Mouse (Mus musculus) right cerebral cortex, adult 18-20 months (tissue): ENCODE results near the gene Etl4.
"Not testable (repeated sequence)": the region's sequence is repeated elsewhere in the genome, so short reads cannot be mapped to it uniquely, and the experiment has no call there.

Source experiments
- DNase-seq: peaks from one replicate; pipeline ENCODE4 v3.0.0; 2022; ENCODE audit warnings: mixed read lengths

Etl4 gene

DNA sequence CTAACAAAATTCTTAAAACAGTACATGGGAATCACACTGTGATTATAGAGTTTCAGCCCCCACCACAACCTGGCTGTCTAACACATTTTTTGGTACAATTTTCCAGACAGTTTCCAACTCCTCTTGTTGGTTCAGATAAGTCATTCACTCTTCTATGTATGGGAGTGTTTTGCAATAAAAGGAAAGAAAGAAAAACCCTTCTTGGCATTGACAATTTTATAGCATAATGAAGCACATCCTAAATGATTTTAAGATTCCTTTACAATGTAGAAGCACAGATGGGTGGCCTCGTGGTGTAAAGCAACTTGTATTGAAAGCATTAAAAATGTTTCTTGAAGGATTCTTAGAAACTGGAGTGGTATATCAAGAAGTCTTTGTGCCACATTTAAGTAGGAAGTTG, 415.4 kb downstream of the Etl4 start:
- DNase-seq, result peak; percentile 4

DNA sequence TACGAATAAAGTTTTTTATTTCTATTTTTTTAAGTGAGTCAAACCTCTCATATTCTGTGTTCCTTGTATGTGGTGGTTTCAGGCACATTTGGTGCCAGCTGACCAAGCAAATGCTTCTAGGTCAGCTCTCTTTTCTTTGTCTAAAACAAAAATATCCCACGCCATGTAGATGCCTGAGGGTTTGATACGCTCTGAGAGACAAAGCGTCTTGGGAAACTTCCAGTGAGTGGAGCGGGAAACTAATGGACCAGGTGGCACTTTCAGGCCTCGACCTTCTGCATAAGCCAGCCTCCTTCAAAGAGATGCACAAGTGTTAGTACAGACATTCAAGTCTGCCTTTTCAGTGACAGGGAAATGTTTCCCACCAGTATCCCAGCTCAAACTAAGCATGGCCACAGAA, 426.6 kb downstream of the Etl4 start:
- DNase-seq, result no peak

DNA sequence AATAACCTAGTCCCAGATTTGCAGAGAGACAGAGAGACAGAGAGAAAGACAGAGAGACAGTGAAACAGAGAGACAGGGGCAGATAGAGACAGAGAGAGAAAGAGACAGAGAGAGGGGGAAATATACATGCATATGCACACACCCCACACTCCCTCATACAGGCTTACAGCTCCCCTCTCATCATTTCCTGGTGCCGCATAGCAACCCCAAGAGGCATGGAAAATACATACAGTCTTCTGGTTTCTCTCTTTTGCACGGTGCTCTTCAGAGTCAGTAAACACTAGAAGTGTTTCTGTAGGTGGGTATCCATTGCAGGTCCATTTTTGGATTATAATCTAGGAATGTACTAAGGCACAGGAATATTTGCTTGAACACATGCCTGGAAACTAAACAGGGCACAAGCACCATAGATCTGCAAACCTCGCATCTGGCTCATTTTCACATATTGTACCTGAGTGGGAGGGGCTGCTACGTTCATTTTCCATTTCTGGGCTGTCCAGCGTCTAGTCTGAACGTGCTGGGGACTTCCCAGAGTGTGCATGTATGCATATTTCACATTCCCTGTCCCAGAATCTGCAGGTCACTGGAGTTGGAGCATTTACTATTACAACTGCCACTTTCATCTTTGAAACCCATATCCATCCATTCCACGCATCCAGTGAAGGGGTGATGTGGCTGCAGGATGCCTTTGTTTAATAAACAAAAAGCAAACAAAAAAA, 429.6 kb downstream of the Etl4 start:
- DNase-seq, result no peak

DNA sequence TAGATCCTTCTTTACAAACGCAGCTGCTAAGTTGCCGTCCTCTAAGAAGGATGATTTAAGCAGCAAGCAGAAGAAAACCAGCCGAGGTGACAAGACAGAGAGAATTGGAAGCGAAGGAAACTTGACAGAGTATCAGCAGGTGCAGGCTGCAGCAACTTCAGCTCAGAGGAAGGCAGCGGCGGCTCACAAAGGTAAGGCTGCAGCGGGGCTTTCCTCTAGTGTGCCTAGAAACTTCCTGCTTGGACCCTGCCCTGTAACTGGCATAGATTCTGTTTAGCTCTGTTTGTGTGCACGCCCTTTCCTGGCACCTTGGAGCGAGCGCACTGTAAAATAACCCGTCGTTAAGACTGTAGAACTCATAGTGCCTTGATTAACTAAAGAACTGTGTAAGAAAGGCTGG, 430.3 kb downstream of the Etl4 start:
- DNase-seq, result no peak

DNA sequence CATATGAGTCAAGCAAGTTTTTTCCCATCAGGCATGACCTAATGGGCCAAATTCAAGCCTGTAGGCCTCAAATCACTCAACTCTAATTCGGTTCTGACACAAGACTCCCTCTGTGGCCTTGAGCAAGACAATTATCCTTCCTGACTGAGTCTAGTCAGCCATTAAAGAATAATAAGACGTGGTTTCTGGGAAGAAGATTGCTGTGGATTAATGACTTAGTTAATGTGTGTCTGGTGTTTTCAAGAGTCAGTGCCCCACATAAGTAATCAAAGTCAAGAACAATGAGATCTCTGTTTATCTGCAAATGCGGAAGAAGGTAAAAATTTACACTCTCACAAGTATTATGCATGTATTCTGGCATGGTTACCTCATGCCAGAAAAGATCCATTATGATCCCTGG, 437.3 kb downstream of the Etl4 start:
- no peak for DNase-seq

DNA sequence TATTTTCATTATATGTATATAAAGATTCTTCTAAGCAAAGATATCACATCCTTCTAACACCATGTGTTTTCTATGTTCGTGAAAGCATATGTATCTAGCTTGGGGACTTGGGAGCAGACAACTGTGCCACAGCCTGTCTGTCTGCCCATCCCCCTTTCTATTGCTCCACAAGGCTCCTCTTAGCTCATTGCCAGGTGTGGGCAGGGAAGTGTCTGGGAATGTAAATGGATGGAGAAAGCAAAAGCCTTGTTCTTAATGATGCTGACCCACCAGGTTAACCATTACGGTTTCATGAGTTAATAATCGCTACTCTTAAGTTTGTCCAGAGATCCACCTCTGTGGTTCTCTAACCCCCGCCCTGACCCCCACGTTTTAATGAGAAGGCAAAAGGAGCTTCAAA, 439.7 kb downstream of the Etl4 start:
- DNase-seq, result no peak

DNA sequence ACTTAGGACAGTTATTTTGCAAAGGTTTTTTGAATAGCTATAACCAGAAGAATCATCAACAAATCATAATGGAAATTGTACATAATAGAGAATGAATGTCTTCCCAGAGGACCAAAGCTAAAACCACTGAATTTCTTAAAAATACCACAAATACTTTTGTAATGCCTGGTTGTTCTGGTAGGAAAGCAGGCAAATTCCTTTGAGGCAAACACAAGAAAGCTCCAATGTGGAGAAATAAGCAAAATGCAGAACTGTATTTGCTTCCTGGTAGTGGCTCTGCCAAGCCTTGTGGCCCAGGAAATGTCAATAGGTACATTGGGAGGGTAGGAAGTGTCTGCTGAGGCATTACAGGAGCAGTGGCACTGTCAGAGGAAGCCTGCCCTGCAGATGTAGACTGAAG, 443.2 kb downstream of the Etl4 start:
- DNase-seq, result no peak

DNA sequence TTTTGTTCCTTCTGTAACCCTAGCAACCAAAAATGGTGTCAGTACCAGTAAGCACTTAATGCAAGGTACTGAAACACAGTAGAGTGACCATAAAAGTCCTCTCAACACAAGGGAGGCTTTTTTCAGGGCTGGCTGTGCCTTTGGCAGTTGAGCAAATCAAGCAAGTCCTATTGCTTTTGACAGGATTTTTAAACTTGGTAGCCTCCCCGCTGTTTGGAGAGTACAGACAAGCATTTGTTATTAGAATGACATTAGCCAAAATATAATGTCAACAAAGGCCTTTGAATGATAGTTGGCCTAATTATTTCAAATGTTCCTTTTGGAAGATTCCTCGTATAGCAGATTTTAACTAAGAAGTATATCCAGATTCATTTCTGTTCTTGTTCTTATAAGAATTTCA, 467.4 kb downstream of the Etl4 start:
- no peak for DNase-seq

DNA sequence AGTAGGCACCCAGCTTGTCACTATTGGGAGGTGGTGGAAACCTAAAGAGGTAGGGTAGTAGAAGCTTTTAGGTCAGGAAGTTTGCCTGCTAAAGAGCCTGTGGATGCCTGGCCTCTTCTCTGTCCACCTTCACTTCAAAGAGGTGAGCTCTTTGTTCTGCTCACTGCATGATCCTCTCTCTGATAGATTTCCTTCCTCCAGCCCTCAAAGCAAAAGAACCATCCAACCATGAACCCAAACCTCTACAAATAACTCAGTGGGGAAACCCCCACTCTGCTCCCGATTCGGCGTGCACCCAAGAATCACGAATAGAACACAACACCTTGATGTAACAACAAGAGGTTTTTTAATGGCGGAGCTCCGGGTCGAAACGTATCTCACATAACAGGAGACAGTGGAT, 471.3 kb downstream of the Etl4 start:
- DNase-seq, result not testable (repeated sequence)

DNA sequence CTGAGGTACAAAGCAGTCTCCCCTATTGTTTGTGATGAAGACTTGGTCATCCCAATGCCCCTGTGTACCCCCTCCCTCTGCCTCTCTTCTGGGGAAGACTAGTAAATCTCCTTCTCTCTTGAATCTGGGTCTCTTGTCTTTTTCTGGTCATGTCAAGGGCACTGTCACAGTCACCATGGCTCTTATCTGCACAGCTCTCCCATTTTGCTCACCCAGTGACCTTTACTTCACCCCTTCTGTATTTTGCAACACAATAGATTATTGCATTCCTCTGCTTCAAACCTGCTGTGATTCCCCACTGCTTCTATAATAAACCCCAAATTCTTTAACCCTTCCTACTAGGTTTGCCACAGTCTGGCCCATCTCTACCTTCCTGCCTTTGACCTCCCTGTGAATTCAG, 484.5 kb downstream of the Etl4 start:
- DNase-seq, result no peak

DNA sequence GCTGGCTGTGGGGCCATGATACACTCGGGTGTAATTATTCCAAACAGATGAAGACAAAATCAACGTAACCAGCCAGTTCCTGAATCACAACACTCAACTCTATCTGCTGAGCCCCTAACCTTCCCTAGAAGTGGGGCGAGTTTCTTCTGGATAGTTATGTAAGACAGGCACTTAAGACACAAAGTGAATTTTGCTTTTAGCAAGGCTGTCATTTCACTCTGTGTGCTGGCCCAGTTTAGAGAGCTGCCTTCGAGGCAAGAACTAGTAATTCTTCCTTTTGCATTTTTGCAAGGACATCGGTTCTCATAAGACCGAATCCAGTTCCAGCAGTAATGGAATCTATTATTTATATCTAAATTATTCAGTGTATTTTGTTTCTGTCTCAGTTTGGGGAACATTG, 487.4 kb downstream of the Etl4 start:
- peak; percentile 8 for DNase-seq

DNA sequence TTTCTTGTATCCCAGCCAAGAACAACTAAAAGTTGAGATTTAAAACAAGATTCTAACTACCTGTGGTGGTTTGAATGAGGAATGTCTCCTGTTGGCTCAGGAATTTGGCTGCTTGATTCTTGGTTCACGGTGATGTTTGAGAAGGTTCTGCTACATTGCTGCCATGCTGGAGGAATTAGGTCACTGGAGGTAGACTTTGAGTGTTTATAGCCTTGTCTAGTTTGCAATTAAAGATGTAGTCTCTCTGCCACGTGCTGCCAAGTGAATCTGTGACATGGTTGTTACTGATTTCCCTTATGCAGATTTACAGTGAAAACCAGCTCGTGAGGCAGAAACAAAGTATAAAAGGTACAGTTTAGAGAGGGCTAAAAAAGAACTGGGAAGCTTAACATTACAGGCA, 491.0 kb downstream of the Etl4 start:
- DNase-seq, result no peak

DNA sequence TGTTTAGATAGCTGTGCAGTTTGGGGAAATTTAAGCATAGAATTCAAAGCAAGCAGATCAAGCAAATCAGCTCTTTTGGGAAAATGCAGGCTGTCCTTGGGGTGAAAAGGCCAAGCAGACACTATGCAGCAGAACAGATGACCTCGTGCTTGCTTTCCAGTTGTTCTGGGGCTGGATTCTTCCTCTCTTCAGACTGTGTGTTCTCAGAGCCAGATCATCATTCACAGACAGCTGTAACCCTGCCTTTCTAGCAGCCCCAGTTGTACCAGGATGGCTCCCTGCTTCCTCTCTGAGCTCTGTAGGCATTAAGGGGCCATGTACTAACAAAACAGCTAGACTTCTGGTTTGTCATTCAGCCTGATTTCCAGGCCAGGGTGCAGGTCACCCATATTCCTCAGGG, 494.8 kb downstream of the Etl4 start:
- DNase-seq, result no peak

DNA sequence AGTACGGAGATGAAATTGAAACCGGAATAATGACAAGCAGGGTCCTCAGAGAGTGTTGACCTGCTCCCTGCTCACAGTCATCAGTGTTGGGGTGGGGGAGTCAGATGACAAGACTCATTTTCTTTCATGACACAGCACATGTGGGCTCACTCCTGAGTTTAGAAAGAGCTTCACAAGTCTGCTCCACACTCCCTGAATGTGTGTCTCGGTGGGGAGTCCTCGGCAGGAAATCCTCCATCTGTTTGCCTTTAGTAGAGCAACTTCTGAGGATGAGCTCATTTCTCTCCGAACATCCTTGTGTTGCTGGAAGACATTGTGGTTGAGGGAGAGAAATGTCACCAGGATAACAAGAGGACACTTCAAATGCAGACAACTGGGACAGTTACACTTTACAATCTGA, 497.5 kb downstream of the Etl4 start:
- DNase-seq, result peak; percentile 52

DNA sequence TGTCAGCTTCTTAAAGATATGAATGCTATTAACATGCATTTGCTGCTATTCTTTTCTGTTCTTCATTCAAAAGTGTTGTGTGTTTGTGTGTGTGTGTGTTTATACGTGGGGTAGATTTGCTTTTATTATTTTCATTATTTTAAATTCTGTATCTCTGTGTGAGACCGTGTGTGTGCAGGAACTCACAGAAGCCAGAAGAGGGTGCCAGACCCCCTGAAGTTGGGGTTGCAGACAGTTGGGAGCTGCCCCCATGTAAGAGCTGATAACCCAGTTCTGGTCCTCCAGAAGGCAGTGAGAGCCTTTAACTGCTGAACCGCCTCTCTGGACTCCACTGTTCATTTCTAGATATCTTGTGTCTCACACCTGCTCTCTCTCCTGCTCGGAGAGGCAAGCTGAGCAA, 505.3 kb downstream of the Etl4 start:
- DNase-seq, result no peak

DNA sequence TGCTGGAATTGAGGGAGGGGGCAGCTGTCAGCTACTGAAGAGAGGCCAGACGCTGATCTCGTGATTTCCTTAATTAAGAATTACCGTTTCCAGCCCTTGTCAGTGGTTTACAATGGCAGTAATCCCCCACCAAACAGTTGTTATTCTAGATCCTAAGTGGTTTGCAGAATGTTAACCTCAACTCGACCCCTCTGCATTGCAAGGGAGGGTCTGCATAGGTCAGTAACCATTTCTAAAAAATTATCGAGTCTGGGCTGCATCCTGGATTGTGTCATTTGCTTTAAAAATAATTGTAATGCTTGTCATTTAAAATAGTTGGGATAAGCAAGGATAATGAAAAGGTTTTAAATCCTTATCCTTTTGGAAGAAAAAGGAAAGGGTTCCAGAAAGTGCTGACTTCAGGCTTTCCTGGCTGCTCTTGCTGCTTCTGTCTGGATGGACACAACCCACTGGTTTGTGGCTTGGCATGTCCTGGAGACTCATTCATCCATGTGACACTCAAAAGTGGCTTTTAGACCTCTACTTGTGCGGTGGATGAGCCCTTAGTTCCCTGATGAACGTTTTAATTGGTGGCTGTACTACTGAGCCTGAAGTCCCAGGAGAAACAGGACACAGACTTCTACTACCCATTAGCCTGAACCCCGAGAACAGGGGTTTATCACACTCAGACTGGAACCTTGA, 507.5 kb downstream of the Etl4 start:
- DNase-seq, result no peak

DNA sequence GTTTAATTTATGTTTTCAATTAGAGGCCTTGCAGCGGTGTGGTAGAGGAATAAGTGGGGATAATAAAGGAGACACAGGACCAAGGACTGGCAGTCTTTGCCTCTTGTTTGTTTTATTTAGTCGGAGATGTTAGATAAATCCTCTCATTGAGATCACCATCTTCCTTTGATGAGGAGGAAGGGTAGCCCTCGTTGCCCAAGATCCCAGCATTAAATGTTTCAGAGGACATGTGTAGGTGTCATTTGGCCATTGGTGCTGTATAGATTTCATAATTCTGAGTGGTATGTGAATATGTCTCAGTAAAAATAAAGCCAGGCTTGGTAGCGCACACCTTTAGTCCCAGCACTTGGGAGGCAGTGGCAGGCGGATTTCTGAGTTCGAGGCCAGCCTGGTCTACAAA, 508.4 kb downstream of the Etl4 start:
- DNase-seq, result no peak

DNA sequence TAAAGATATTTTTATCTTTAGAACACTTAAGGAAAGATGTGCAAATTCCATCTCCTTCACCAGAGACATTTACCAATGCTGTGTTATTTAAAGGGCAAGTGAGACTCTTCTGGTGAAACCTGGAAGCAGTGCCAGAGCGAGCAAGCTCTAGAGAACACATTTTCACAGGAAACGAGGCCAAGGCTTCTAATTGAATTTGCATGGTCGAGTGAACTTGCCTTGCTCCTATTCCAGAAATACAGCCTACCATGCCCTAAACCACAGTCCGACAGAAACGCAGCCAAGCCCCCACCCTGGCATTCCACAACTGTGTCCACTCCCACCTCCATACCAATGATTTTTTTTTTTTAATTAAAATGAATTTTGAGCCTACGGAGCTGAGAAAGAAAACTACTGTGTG, 510.4 kb downstream of the Etl4 start:
- peak; percentile 21 for DNase-seq

DNA sequence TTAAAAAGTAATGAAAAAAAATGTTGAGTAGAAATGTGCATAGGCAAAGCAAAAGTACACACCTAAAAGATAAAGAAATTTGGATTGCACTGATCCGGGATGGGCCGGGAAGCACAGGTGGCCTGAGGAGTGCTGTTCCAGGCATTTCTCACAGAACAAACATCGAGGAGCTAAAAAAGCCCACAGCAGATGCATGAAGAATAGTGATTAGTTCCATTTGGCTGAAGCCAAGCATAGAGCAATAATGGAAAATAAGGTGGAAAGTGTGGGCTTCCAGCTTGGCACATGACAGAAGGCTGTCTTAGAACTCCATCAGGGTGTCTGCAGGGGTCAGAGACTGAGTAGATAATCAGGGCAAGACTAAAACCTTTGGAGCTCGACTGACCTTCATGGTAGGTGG, 512.7 kb downstream of the Etl4 start:
- DNase-seq, result no peak

DNA sequence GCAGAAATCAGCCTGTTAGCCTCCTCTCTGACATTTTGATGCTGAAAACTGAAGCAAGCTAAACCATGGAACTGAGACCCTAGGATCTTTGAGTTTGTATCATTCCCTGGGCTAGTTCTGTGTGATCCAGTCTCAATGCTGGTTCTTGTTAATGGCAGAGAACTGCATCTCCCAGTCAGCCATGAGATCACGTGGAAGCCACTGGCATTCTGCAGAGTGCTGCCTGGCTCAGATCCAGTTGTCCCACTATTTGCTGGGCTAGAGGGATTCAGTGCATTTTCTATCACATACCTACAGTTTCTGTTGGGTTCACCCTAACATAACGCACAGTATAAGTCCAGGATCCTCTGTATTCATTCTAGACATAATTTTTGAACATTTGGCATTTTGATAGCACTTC, 524.1 kb downstream of the Etl4 start:
- DNase-seq, result no peak

DNA sequence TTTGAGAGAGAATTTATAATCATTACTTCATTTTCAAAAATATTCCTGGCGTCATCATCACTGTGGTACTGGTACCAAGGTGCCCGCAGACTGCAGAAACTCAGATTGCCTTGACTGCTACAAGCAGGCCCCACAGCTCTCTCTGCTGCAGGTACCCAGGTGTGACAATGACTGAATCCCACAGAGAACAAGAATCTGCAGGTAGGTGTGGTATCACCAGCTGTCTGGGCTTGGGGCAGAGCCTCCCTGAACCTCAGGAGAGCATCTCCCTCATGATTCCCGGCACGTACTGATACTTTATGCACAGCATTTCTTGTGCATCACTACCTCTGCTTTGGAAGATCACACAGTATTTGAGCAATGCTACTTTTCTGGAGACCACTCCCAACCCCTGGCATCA, 526.0 kb downstream of the Etl4 start:
- no peak for DNase-seq

DNA sequence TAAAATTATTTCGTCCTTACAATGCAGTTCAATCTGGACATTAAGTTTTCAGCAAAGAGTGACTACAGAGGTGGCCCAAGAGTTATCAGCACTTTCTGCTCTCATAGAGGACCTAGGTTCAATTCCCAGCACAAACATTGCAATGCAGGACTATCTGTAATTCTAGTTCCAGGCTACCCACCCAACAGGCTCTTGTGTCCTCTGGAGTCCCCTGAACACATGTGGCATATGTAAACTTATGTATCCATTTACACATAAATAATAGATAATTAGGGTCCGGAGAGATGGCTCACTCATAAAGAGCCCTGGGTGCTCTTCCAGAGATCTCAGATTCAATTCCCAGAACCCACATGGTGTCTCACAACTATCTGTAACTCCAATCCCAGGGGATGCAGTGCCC, 533.2 kb downstream of the Etl4 start:
- no peak for DNase-seq

DNA sequence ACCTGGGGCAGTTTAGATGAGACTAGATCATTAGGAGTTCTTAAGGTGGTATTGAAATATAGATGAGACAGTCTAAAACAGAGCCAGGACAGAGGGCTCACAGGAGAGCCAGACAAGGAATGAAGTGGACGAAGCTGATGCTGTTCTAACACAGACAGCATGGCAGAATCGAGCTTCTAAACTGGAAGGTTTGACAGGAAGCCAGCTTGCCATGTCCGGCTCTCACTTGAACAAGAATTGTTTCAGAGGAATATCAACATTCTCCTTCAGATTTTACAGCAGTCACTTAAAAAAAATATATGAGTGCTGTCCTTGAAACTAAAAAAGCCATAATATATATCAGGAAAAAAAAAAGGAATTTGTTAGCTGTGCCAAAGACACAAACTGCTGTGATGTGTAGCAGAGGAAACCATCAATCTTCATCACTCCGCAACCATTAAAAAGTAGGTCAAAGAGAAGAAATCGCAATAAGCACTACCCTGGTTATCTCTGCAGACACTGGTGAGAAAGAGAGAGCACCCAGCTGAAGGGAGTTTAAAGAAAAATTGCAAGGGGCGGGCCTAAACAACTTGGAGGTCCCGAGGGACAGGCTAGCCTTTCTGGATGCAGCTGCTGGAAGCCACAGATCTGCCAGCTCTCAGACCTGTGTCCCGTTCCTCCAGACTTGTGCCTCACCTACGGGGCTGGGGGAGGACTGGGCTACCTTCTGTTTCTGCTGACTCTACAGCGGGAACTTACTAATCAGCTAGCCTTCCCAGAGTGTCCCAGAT, 534.3 kb downstream of the Etl4 start:
- DNase-seq, result no peak
